Mouse (Mus musculus) CD8-positive naive resting alpha-beta T cell, adult 57 days (primary cell): ENCODE data around the gene H2al1k. TPM values are rescaled to one million over a fixed set of nuclear protein-coding genes. Genes with fewer than 3 reads are reported as not detected.

ENCODE experiments used
- total RNA-seq: library from RNA; stranded (reverse); gene quantifications from one replicate; pipeline ENCODE4 v1.2.4, GENCODE M21; 2023

The H2al1k gene
- not detected for total RNA-seq

GRCm38 (mm10) chrX:9350327-9350726 lies at the start of gene H2al1k:
Gene H2al1k, plus strand, starts transcription at chrX:9350627.

Other genes with a start within 250 kb of the H2al1k start
- gene 4930402K13Rik, start 246.1 kb upstream of the H2al1k start, total RNA-seq = not detected
- not detected for gene Lancl3, start 150.7 kb upstream of the H2al1k start, total RNA-seq
- not detected for gene Gm14862, start 93.7 kb upstream of the H2al1k start, total RNA-seq
- 0.83 TPM for gene Xk, start 77.9 kb upstream of the H2al1k start, total RNA-seq
- gene H2al1m, start 66.9 kb upstream of the H2al1k start, total RNA-seq = not detected
- gene Cybb, start 137.1 kb downstream of the H2al1k start, total RNA-seq = 20.1 TPM
- gene H2al1o, start 221.8 kb downstream of the H2al1k start, total RNA-seq = not detected